Mouse (Mus musculus): ENCODE measurements at regions not wholly inside any gene's neighbourhood (a gene's known extent, or its start where the extent isn't known, plus 50 kb on each side); places are given as distances from the start of the nearest gene placed in this dataset.

DNA sequence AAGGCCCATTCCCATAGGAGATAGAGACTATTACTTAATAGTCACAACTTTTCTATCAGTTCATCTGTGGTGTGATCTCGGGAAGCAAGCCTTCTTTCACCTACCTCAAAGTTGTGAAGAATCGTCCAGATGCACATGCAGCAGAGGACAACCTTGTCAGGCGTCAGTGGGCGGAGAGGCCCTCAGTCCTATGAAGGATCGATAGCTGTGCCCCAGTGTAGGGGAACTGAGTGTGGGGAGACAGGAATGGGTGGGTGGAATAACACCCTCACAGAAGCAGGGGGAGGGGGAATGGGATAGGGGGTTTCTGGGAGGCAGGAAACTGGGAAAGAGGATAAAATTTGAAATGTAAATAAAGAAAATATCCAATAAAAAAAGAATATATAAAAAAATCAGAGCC is 133.5 kb upstream of the Nrxn1 start:
- DNase-seq (ENCODE audit: low spot score): no peak

DNA sequence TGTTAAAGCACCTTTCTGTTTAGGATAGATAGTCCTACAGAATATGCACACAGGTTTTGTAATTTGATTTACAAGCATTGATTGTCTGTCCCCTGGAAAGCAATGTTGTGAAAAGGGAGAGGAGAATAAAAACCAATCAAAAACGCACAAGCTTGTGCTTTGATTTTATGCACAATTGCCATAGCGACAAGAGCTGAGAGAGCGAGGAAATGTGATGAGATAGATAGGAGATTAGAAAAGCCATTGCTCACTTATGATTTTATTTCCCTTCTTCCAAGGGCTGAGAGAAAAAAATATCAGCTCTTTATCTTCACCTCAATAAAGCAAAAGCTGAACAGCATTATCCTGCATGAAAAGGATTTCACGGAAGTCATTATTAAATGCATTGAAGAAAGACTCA is 133.0 kb upstream of the Nrxn1 start:
- DNase-seq (ENCODE audit: low spot score): no peak

DNA sequence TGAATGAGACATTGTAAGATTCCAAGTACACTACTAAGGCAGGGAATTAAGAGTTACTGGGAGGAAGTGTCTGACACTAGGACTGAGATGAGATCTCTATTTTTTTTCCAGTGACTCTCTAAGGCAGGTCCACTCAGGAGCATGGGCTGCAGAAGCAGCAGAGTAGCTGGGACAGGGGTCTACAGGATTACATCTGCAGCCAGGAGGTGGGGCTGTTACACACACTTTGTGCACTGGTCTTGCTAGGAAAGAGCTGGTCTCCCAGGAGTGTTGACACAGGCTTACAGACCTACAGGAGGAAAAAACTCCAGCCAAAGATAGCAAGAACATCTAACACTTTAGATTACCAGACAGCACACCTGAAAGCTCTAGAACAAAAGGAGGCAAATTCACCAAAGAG is 123.6 kb upstream of the Nrxn1 start:
- DNase-seq (ENCODE audit: low spot score): no peak

- DNase-seq (ENCODE audit: low spot score): no peak
Observed at GRCm38 (mm10) chr17:91182574-91182973, 89.7 kb upstream of the Nrxn1 start.

GRCm38 (mm10) chr17:91161834-91162233 is 69.0 kb upstream of the Nrxn1 start:
- no peak for DNase-seq (ENCODE audit: low spot score)

Data from lung, postnatal 25 days (tissue).